Mouse (Mus musculus) T-helper 17 cell (primary cell): ENCODE measurements at regions not wholly inside any gene's neighbourhood (a gene's known extent, or its start where the extent isn't known, plus 50 kb on each side); places are given as distances from the start of the nearest gene placed in this dataset.

ENCODE experiments used
- in situ Hi-C, 2 experiments: fragments of 300-600 bp; cut with MboI, MseI; formaldehyde crosslinking; loops; 1 replicate in 1 of 2; 2 replicates in 1 of 2; pipeline ENCODE4 v1.15.1; 2025; ENCODE audit warnings: high pct_unique_total_duplicates in 2 of 2

GRCm38 (mm10) chr1:190639846-190640245, 271.7 kb downstream of the Rps6kc1 start:
- in situ Hi-C loops: no loop called here

DNA sequence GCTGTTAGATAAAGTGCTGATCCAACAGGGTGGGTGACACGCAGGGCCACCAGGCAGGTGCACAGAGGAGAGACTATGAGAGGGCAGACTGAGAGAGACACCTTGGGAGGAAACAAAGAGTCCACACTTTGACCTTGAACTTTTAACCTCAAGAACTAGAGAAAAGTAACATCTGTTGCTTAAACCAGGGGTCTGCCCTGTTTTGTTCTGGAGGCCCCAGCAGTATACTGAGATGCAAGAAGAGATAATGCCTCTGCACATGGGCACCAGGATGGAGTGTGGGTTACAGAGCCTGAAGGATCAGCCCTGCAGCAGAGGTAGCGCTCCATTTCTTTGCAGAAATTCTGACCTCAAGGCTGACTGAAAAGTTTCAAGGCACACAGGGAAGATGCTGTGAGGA, 276.6 kb downstream of the Rps6kc1 start:
- in situ Hi-C loops: no loop called here

DNA sequence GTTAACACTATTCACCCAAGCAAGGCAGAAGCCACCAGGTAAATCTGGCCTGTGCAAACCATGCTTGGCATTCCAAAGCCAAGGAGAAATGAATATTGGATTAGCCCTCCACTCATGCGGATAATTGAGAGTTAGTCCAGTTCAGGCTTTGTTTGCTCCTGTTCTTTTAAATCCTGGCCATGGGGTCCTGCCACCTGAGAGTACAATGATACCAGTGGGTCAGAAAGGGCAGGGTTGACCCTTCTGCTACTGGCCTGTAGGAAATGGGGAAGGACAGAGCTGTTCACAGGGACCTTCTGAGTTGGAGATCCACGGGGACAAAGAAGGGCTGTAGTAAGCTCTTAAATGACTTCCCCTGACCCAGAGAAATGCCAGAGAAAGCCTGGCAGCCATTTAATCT, 279.9 kb downstream of the Rps6kc1 start:
- in situ Hi-C loops: no loop called here

DNA sequence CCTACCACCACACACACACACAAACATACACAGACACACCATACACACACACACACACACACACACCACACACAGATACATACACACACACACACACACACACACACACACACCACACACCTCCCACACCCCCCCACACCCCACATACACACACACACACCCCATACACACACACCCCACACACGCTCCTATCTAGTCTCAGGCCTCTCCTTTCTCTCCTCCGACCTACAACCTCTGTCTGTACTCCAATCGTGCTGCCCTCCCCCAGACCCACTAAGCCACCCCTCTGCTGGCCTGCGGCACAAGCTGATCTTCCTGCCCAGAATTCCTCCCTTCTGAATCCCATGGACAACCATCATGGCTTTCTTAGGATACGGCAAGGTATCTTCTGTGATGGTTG, 281.4 kb downstream of the Rps6kc1 start:
- in situ Hi-C loops: no loop called here

DNA sequence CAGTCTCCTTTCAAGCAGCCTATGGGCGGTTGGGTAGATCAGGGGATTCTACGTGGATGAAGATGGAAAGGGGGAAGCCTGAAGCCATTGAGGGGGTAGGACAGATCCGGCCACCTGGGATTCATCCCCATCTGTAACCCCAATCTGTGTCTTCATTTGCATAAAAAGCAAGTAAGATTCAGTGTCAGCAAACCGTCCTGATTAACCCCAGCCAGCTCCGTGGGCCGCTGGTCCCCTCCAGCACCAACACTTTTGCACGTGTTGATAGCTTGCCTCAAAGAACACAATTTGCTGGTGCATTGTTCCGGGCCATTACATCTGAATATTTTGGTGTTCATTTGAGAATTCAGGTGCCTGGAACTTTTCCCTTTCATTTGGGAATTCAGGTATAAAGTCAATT, 287.7 kb downstream of the Rps6kc1 start:
- in situ Hi-C loops: no loop called here

DNA sequence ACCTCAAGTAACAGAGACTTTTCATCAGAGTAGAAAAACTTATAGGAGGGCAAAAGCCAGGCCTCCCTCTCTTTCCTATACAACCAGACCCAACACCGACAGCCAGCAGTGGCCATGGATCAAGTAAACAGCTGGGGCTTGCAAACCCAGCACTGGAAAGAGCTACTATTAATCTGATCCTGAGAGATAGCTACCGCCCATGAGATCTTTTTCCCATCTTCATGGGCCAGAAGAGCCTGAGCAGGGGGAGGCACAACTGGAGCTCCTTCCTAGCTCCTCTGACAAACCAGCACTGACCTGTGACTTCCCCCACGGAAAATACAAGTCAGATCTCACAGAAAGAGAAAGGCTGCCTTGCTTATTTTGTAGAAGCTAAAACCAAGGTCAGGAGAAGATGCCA, 311.1 kb downstream of the Rps6kc1 start:
- in situ Hi-C loops: no loop called here

DNA sequence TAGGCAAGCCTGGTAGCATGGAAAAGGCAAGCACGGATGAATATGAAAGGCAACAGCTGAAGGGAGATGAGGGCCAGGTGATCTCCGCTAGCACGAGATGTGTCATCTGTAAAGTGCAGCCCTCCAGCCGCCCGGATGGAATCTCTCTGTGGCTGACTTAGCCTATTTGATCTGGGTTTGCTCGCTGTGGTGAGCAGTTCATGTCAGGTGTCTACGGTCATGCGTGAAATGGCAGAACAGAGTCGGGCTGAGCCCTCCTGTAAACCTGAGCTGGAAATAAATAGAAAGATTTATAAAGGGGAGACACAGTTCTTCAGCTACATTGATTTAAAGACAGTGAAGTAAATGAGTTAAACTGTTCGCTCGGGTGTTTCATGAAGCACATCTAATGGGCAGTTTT, 311.9 kb downstream of the Rps6kc1 start:
- in situ Hi-C loops: no loop called here

DNA sequence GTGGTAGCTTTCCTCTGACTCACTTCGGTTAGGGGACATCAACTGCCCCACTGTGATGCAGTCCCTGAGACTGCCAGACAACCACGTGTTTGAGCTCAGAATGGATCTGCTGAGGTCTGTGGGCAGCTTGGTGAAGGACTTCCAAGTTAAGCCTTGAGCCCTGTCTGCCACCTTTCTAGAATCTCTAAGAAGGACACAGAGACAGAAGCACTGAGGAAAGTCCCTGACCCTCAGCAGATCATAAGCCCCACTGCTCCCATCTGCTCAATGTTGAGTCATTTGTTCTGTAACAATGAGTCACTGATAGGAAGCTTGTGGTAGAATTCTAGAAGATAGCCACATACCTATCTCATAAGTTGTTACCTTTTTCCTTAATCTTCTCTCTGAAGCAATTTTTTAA, 315.4 kb downstream of the Rps6kc1 start:
- in situ Hi-C loops: no loop called here

DNA sequence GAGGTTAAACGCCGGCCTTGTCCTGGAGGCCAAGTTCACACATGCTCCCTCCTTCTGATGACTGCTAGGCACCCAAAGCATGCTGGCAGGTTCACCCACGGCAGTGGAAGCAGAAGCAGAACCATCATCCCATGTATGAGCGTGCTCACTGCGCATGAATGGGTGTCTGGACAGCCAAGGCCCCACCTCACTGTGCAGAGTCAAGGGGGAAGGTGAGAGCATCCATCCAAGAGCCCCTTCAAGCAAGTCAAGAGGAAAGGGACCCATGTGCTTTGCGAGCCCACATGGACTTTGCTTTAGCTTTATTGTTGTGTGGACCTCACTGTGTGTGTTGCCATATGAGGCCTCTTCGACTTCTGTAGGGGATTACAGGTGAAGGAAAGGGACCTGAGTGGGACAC, 319.9 kb downstream of the Rps6kc1 start:
- in situ Hi-C loops: no loop called here

DNA sequence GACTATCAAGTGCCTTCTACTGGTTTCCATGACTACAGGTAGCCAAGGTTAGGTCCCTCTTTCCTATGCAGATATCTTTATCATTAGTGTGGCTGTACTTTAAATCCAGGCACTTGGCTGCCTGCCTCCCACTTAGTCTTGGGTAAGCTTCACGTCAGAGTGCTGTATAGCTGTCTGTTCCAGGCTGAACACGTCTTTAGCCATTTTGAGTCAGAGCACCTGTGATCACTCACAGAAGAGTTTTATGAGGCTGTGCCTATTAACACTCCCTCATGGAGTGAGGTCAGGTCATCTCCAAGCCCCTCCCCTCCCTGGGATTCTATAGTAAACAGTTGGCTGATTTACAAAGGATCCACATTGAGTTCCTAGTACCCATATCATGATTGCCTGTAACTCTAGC, 322.0 kb downstream of the Rps6kc1 start:
- in situ Hi-C loops: no loop called here

DNA sequence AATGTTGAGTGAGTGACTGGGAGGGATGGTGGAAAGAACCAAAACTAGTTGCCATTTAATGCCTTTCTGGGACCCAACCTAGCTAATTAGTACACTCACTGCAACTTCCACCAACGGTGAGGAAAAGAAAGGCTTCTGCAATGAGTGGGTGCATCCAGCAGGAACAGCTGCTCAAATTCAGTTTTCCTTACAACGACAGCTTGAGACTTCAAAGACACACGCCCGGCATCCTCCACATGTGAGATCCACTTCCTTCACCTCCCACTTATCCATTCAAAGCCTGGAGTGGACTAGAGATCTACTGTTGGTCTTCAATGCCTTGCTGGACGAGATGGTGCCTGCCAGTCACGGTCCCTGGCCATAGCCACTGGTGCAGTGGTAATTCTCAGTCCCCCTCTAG, 328.3 kb downstream of the Rps6kc1 start:
- in situ Hi-C loops: no loop called here

- in situ Hi-C loops: no loop called here
Measured at GRCm38 (mm10) chr1:190580653-190581052, 330.9 kb downstream of the Rps6kc1 start.

GRCm38 (mm10) chr1:190570981-190571380, 340.6 kb downstream of the Rps6kc1 start:
- in situ Hi-C loops: no loop called here

- in situ Hi-C loops: no loop called here
Measured at GRCm38 (mm10) chr1:190570563-190570962, 341.0 kb downstream of the Rps6kc1 start.

GRCm38 (mm10) chr1:190566744-190567143, 344.8 kb downstream of the Rps6kc1 start:
- in situ Hi-C loops: no loop called here

GRCm38 (mm10) chr1:190562865-190563457, 348.6 kb downstream of the Rps6kc1 start:
- in situ Hi-C loops: no loop called here

GRCm38 (mm10) chr1:190560086-190560485, 351.5 kb downstream of the Rps6kc1 start:
- in situ Hi-C loops: no loop called here

DNA sequence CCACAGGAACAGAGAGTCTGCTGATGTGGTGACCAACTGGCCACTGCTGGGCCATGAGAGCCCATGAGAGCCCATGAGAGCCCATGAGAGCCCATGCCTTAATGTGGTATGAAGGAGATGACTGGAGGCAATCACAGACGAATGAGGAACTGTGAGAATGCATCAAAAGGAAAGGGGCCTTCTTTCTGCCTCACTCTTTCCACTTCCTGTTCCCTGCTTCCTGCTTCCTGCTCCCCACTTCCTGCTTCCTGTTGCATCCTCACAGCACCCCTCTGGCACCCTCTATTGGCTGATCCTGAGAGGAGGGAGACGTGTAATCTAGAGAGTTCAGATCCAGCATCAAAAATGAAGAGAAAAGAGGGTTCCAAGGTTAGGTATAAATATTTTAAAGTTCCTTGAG, 369.7 kb downstream of the Rps6kc1 start:
- in situ Hi-C loops: no loop called here

DNA sequence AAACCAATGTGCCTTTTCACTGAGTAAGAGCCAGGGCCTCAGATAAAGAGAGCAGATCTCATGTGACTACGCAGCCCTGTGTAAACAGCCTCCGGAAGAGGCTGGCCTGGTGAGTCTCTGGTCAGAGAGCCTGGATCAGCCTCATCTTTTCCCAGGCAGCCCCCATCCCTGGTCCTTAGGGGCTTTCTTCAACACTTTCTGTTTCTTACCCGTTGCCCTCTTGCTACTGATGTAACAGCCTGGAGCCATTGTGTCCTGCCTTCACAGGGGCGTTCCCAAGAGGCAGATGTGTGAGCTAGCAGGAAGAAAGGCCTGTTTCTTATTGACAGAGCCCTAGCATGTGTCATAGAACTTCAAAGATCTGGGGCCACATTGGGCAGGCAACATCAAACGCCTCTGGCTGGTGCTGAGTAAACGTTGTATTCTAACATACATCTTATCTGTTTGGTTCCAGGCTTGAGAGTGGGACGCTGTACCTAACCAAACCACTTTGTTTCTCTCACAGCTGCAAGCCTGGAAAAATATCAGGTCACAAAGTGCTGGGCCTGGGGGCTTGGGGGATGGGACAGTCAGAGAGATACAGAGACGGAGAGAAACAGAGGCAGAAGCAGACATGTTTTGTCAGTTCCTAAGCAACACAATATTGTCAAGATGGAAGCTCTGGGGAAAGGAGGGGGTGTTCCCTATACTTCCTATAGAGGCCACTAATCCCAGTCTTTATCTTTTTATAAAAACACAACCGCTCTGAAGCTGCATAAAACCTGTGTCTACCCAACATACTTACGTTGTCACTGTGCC, 362.6 kb upstream of the Prox1 start:
- in situ Hi-C loops: no loop called here

DNA sequence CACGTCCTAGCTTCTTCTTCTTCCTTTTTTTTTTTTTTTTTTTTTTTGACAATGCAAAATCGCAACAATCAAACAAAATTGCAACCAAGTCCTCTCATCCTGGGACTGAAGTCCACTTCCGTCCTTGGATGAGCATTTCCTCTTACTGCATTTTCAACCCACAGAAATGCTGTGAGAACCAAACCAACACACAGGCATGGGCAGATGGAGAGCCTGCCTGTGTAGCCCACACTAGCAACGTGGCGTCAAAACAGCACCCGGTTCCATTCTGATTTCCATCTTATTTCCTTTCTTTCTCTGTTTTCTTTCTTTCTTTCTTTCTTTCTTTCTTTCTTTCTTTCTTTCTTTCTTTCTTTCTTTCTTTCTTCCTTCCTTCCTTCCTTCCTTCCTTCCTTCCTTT, 360.7 kb upstream of the Prox1 start:
- in situ Hi-C loops: no loop called here

GRCm38 (mm10) chr1:190530079-190530478, 359.6 kb upstream of the Prox1 start:
- in situ Hi-C loops: no loop called here

GRCm38 (mm10) chr1:190527545-190528137, 357.1 kb upstream of the Prox1 start:
- in situ Hi-C loops: no loop called here

- in situ Hi-C loops: no loop called here
Measured at GRCm38 (mm10) chr1:190526634-190527033, 356.1 kb upstream of the Prox1 start.
